Mouse (Mus musculus) kidney, postnatal 14 days (tissue): ENCODE measurements around the gene Prpmp5.
"Not testable (repeated sequence)": the region's sequence is repeated elsewhere in the genome, so short reads cannot be mapped to it uniquely, and the experiment has no call there.

Experiments
- DNase-seq: peaks from one replicate; pipeline ENCODE4 v3.0.0; 2022; ENCODE audit warnings: mixed read lengths

The Prpmp5 gene

DNA sequence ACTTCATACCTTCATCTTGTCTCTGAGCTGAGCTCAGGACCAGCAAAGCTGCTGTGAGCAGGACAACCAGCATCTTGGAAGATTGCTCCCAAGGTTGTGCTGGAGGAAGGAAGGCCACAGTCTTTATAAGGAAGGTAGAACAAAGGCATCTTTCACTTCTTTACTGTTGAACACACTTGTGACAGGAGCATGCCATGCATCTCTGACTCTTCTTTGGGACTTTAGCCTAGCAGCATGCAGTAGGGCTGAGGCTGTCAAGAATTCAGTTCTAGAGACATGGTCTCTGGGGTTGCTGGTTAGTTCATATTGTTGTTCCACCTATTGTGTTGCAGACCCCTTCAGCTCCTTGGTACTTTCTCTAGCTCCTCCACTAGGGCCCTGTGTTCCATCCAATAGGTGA lies at the start of gene Prpmp5:
Gene Prpmp5 (minus strand): TSS at position 101 of the 400 bp plus-strand sequence.
- not testable (repeated sequence) for DNase-seq

DNA sequence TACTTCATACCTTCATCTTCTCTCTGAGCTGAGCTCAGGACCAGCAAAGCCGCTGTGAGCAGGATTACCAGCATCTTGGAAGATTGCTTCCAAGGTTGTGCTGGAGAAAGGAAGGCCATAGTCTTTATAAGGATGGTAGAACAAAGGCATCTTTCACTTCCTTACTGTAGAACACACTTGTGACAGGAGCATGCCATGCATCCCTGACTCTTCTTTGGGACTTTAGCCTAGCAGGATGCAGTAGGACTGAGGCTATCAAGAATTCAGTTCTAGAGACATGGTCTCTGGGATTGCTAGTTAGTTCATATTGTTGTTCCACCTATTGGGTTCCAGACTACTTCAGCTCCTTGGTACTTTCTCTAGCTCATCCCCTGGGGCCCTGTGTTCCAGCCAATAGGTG lies 49.5 kb upstream of the Prpmp5 start, which contains the start of gene Gm8882:
Gene Gm8882 (minus strand): TSS at position 101 of the 400 bp plus-strand sequence.
- DNase-seq: not testable (repeated sequence)
